Mouse (Mus musculus): Measurements from ENCODE around the gene Them4. TPM values are rescaled to one million over a fixed set of nuclear protein-coding genes. Genes with fewer than 3 reads are reported as not detected.

Them4 gene
- total RNA-seq, 1 experiment from 2014 or later: 2.9 TPM

- ATAC-seq (replicated peaks in 1 of 2; ENCODE audit: insufficient read depth in 1 of 2, low FRiP score in 2 of 2, low TSS enrichment in 1 of 2, low read depth in 1 of 2, poor library complexity in 2 of 2, severe bottlenecking in 2 of 2): peak; percentile 18 to 19; a peak in 3 of 4 replicates
Measured at GRCm38 (mm10) chr3:94363291-94364153, 53.6 kb downstream of the Them4 start.

- ATAC-seq (replicated peaks in 1 of 2; ENCODE audit: insufficient read depth in 1 of 2, low FRiP score in 2 of 2, low TSS enrichment in 1 of 2, low read depth in 1 of 2, poor library complexity in 2 of 2, severe bottlenecking in 2 of 2): no peak
Measured at GRCm38 (mm10) chr3:94364154-94364526, 54.3 kb downstream of the Them4 start.

- ATAC-seq (replicated peaks in 1 of 2; ENCODE audit: insufficient read depth in 1 of 2, low FRiP score in 2 of 2, low TSS enrichment in 1 of 2, low read depth in 1 of 2, poor library complexity in 2 of 2, severe bottlenecking in 2 of 2): peak; percentile 84 to 89
Measured at GRCm38 (mm10) chr3:94366761-94367160, 56.9 kb downstream of the Them4 start.

- ATAC-seq (replicated peaks in 1 of 2; ENCODE audit: insufficient read depth in 1 of 2, low FRiP score in 2 of 2, low TSS enrichment in 1 of 2, low read depth in 1 of 2, poor library complexity in 2 of 2, severe bottlenecking in 2 of 2): no peak
Measured at GRCm38 (mm10) chr3:94367511-94367910, 57.6 kb downstream of the Them4 start.

- no peak for ATAC-seq (replicated peaks in 1 of 2; ENCODE audit: insufficient read depth in 1 of 2, low FRiP score in 2 of 2, low TSS enrichment in 1 of 2, low read depth in 1 of 2, poor library complexity in 2 of 2, severe bottlenecking in 2 of 2)
Measured at GRCm38 (mm10) chr3:94368631-94369030, 58.7 kb downstream of the Them4 start.

- no peak for ATAC-seq (replicated peaks in 1 of 2; ENCODE audit: insufficient read depth in 1 of 2, low FRiP score in 2 of 2, low TSS enrichment in 1 of 2, low read depth in 1 of 2, poor library complexity in 2 of 2, severe bottlenecking in 2 of 2)
Measured at GRCm38 (mm10) chr3:94369709-94370108, 59.8 kb downstream of the Them4 start.

GRCm38 (mm10) chr3:94371637-94372036 is 61.7 kb downstream of the Them4 start:
- ATAC-seq (replicated peaks in 1 of 2; ENCODE audit: insufficient read depth in 1 of 2, low FRiP score in 2 of 2, low TSS enrichment in 1 of 2, low read depth in 1 of 2, poor library complexity in 2 of 2, severe bottlenecking in 2 of 2): no peak

GRCm38 (mm10) chr3:94372038-94372437 is 62.1 kb downstream of the Them4 start:
- ATAC-seq (replicated peaks in 1 of 2; ENCODE audit: insufficient read depth in 1 of 2, low FRiP score in 2 of 2, low TSS enrichment in 1 of 2, low read depth in 1 of 2, poor library complexity in 2 of 2, severe bottlenecking in 2 of 2): no peak

- no peak for ATAC-seq (replicated peaks in 1 of 2; ENCODE audit: insufficient read depth in 1 of 2, low FRiP score in 2 of 2, low TSS enrichment in 1 of 2, low read depth in 1 of 2, poor library complexity in 2 of 2, severe bottlenecking in 2 of 2)
Measured at GRCm38 (mm10) chr3:94372641-94373040, 62.8 kb downstream of the Them4 start, which contains the start of gene Rorc. Gene Rorc, plus strand, starts transcription at chr3:94372794.

GRCm38 (mm10) chr3:94373090-94373489 is 63.2 kb downstream of the Them4 start:
- ATAC-seq (replicated peaks in 1 of 2; ENCODE audit: insufficient read depth in 1 of 2, low FRiP score in 2 of 2, low TSS enrichment in 1 of 2, low read depth in 1 of 2, poor library complexity in 2 of 2, severe bottlenecking in 2 of 2): no peak

GRCm38 (mm10) chr3:94373597-94374011 is 63.7 kb downstream of the Them4 start:
- no peak for ATAC-seq (replicated peaks in 1 of 2; ENCODE audit: insufficient read depth in 1 of 2, low FRiP score in 2 of 2, low TSS enrichment in 1 of 2, low read depth in 1 of 2, poor library complexity in 2 of 2, severe bottlenecking in 2 of 2)

- no peak for ATAC-seq (replicated peaks in 1 of 2; ENCODE audit: insufficient read depth in 1 of 2, low FRiP score in 2 of 2, low TSS enrichment in 1 of 2, low read depth in 1 of 2, poor library complexity in 2 of 2, severe bottlenecking in 2 of 2)
Measured at GRCm38 (mm10) chr3:94374636-94375035, 64.7 kb downstream of the Them4 start.

GRCm38 (mm10) chr3:94375146-94375545 is 65.3 kb downstream of the Them4 start:
- ATAC-seq (replicated peaks in 1 of 2; ENCODE audit: insufficient read depth in 1 of 2, low FRiP score in 2 of 2, low TSS enrichment in 1 of 2, low read depth in 1 of 2, poor library complexity in 2 of 2, severe bottlenecking in 2 of 2): peak; percentile 60 to 79

- no peak for ATAC-seq (replicated peaks in 1 of 2; ENCODE audit: insufficient read depth in 1 of 2, low FRiP score in 2 of 2, low TSS enrichment in 1 of 2, low read depth in 1 of 2, poor library complexity in 2 of 2, severe bottlenecking in 2 of 2)
Measured at GRCm38 (mm10) chr3:94375861-94376260, 66.0 kb downstream of the Them4 start.

- ATAC-seq (replicated peaks in 1 of 2; ENCODE audit: insufficient read depth in 1 of 2, low FRiP score in 2 of 2, low TSS enrichment in 1 of 2, low read depth in 1 of 2, poor library complexity in 2 of 2, severe bottlenecking in 2 of 2): no peak
Measured at GRCm38 (mm10) chr3:94377028-94377923, 67.4 kb downstream of the Them4 start.

GRCm38 (mm10) chr3:94379831-94380510 is 70.1 kb downstream of the Them4 start:
- no peak for ATAC-seq (replicated peaks in 1 of 2; ENCODE audit: insufficient read depth in 1 of 2, low FRiP score in 2 of 2, low TSS enrichment in 1 of 2, low read depth in 1 of 2, poor library complexity in 2 of 2, severe bottlenecking in 2 of 2)
